Mouse (Mus musculus): ENCODE results near the gene Slc22a16. TPM values are rescaled to one million over a fixed set of nuclear protein-coding genes. Genes with fewer than 3 reads are reported as not detected.
"Not testable (repeated sequence)": the region's sequence is repeated elsewhere in the genome, so short reads cannot be mapped to it uniquely, and the experiment has no call there.

Slc22a16 gene
- polyA plus RNA-seq, 1 experiment from 2014 or later, result not detected

DNA sequence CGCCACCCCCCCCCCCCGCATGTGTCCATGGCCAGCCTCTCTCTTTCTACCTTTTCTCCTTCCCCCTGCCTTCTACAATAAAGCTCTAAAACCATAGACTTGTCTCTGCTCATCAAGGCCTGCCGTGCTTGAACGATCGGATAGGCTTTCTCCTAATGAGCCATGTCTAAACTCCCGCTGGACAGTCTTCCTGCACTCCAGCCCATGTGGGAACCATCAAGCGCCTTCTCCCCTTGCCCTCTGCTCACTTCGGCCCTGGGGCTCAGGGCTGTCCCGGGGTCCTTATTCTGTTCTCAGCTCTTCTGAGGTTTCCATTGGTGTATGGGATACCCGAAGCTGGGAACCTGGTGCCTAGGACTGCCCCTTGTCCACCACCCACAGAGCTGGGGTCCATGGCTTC lies 41.5 kb upstream of the Slc22a16 start:
- Histone ChIP-seq H3K9ac (replicated peaks; ENCODE audit: low read depth, low read length) (no peak overlapping the region), H3K36me3 (ENCODE audit: control insufficient read depth, insufficient read depth) (no peaks in the 10 kb centered on the region), H3K4me2 (ENCODE audit: low read length) (no peak overlapping the region), H3K27me3 (replicated peaks; ENCODE audit: control insufficient read depth, insufficient read depth, low read length) (no peaks in the 10 kb centered on the region), H3K27ac (ENCODE audit: low read length) (no peak overlapping the region), H3K4me3 (replicated peaks; ENCODE audit: low read length) (no peak overlapping the region), H3K4me1 (replicated peaks; ENCODE audit: control insufficient read depth, insufficient read depth, low read length) (no peaks in the 10 kb centered on the region), H3K9me3 (ENCODE audit: control insufficient read depth, low read length) (no peaks in the 10 kb centered on the region)
- WGBS, result 57% methylated on average over 8 of the region's 10 CpGs
- no peak for ATAC-seq

DNA sequence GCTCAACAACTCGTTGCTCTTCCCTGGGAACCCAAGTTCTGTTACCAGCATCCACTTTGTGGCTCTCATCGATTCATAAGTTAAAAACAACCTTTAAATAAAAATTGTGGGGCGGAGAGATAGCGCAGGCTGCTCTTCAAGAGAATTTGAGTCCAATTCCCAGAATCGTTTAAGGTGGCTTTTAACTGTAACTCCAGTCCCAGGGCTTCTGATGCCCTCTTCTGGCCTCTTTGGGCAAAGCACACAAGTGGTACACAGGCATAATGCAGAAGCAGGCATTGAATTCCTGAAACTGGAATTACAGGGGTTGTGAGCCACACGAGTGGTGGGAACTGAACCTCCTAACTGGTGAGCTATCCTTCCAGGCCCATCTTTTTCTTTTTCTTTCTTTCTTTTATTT lies 40.5 kb upstream of the Slc22a16 start:
- Histone ChIP-seq H3K4me1 (replicated peaks; ENCODE audit: control insufficient read depth, insufficient read depth, low read length) (no peaks in the 10 kb centered on the region), H3K27ac (ENCODE audit: low read length) (no peak overlapping the region), H3K4me2 (ENCODE audit: low read length) (no peak overlapping the region), H3K27me3 (replicated peaks; ENCODE audit: control insufficient read depth, insufficient read depth, low read length) (no peaks in the 10 kb centered on the region), H3K9ac (replicated peaks; ENCODE audit: low read depth, low read length) (no peak overlapping the region), H3K4me3 (replicated peaks; ENCODE audit: low read length) (no peak overlapping the region), H3K9me3 (ENCODE audit: control insufficient read depth, low read length) (no peaks in the 10 kb centered on the region), H3K36me3 (ENCODE audit: control insufficient read depth, insufficient read depth) (no peaks in the 10 kb centered on the region)
- 58% methylated on average over 6 of the region's 6 CpGs for WGBS
- ATAC-seq, result no peak

GRCm38 (mm10) chr10:40530661-40531060 lies 39.5 kb upstream of the Slc22a16 start:
- Histone ChIP-seq H3K9me3 (ENCODE audit: control insufficient read depth, low read length) (no peaks in the 10 kb centered on the region), H3K27ac (ENCODE audit: low read length) (no peak overlapping the region), H3K4me2 (ENCODE audit: low read length) (no peak overlapping the region), H3K4me3 (replicated peaks; ENCODE audit: low read length) (no peak overlapping the region), H3K9ac (replicated peaks; ENCODE audit: low read depth, low read length) (no peak overlapping the region), H3K27me3 (replicated peaks; ENCODE audit: control insufficient read depth, insufficient read depth, low read length) (no peaks in the 10 kb centered on the region), H3K4me1 (replicated peaks; ENCODE audit: control insufficient read depth, insufficient read depth, low read length) (no peaks in the 10 kb centered on the region), H3K36me3 (ENCODE audit: control insufficient read depth, insufficient read depth) (no peaks in the 10 kb centered on the region)
- 38% methylated on average over 3 of the region's 3 CpGs for WGBS
- no peak for ATAC-seq

GRCm38 (mm10) chr10:40532586-40532985 lies 37.5 kb upstream of the Slc22a16 start:
- not testable (repeated sequence) for H3K4me3 ChIP-seq (replicated peaks; ENCODE audit: low read length); H3K27me3 ChIP-seq (replicated peaks; ENCODE audit: control insufficient read depth, insufficient read depth, low read length); H3K9me3 ChIP-seq (ENCODE audit: control insufficient read depth, low read length); H3K27ac ChIP-seq (ENCODE audit: low read length); H3K4me1 ChIP-seq (replicated peaks; ENCODE audit: control insufficient read depth, insufficient read depth, low read length); H3K9ac ChIP-seq (replicated peaks; ENCODE audit: low read depth, low read length); ATAC-seq; H3K4me2 ChIP-seq (ENCODE audit: low read length); H3K36me3 ChIP-seq (ENCODE audit: control insufficient read depth, insufficient read depth)
- 92% methylated on average over 4 of the region's 4 CpGs for WGBS

- Histone ChIP-seq H3K4me2 (ENCODE audit: low read length) (no peak overlapping the region), H3K9me3 (ENCODE audit: control insufficient read depth, low read length) (no peaks in the 10 kb centered on the region), H3K4me3 (replicated peaks; ENCODE audit: low read length) (no peak overlapping the region), H3K4me1 (replicated peaks; ENCODE audit: control insufficient read depth, insufficient read depth, low read length) (no peaks in the 10 kb centered on the region), H3K27ac (ENCODE audit: low read length) (no peak overlapping the region), H3K27me3 (replicated peaks; ENCODE audit: control insufficient read depth, insufficient read depth, low read length) (no peaks in the 10 kb centered on the region), H3K9ac (replicated peaks; ENCODE audit: low read depth, low read length) (no peak overlapping the region), H3K36me3 (ENCODE audit: control insufficient read depth, insufficient read depth) (no peaks in the 10 kb centered on the region)
- ATAC-seq, result no peak
- WGBS, result 86% methylated on average over 6 of the region's 6 CpGs
Observed at GRCm38 (mm10) chr10:40541351-40541750, 28.8 kb upstream of the Slc22a16 start.

DNA sequence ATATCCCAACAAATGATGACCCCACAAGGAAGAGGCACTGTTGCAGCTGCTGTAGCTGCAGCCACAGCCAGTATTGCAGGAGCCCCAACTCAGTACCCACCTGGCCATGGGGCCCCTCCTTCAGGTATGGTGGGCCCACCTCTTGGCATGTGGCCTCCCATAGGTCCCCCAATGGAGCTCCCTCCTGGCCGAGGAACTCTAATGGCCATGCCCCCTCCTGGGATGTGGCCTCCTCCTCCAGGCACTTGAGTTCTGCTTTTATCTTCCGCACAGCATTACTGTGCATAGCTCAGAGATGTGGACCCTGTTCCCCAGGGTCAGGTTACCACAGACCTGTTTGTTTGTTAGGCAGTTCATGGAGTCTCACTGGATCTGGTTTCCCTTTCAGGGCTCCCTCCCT lies 20.8 kb upstream of the Slc22a16 start:
- Histone ChIP-seq H3K36me3 (ENCODE audit: control insufficient read depth, insufficient read depth) (no peaks in the 10 kb centered on the region), H3K27ac (ENCODE audit: low read length) (no peak overlapping the region), H3K9me3 (ENCODE audit: control insufficient read depth, low read length) (no peaks in the 10 kb centered on the region), H3K27me3 (replicated peaks; ENCODE audit: control insufficient read depth, insufficient read depth, low read length) (no peaks in the 10 kb centered on the region), H3K4me1 (replicated peaks; ENCODE audit: control insufficient read depth, insufficient read depth, low read length) (no peaks in the 10 kb centered on the region), H3K4me2 (ENCODE audit: low read length) (no peak overlapping the region), H3K4me3 (replicated peaks; ENCODE audit: low read length) (no peak overlapping the region), H3K9ac (replicated peaks; ENCODE audit: low read depth, low read length) (no peak overlapping the region)
- WGBS, result 82% methylated on average over 2 of the region's 2 CpGs
- no peak for ATAC-seq

- H3K4me2 ChIP-seq (ENCODE audit: low read length), result no peak overlapping the region
- H3K9ac ChIP-seq (replicated peaks; ENCODE audit: low read depth, low read length), result no peak overlapping the region
- no peaks in the 10 kb centered on the region for H3K27me3 ChIP-seq (replicated peaks; ENCODE audit: control insufficient read depth, insufficient read depth, low read length)
- ATAC-seq, result no peak
- H3K9me3 ChIP-seq (ENCODE audit: control insufficient read depth, low read length), result no peaks in the 10 kb centered on the region
- 70% methylated on average over 2 of the region's 2 CpGs for WGBS
- H3K36me3 ChIP-seq (ENCODE audit: control insufficient read depth, insufficient read depth), result no peaks in the 10 kb centered on the region
- H3K4me1 ChIP-seq (replicated peaks; ENCODE audit: control insufficient read depth, insufficient read depth, low read length), result no peaks in the 10 kb centered on the region
- no peak overlapping the region for H3K4me3 ChIP-seq (replicated peaks; ENCODE audit: low read length)
- H3K27ac ChIP-seq (ENCODE audit: low read length), result no peak overlapping the region
Observed at GRCm38 (mm10) chr10:40551801-40552200, 18.3 kb upstream of the Slc22a16 start.

- 98% methylated on average over 6 of the region's 6 CpGs for WGBS
Observed at GRCm38 (mm10) chr10:40565695-40566094, 4.4 kb upstream of the Slc22a16 start.

DNA sequence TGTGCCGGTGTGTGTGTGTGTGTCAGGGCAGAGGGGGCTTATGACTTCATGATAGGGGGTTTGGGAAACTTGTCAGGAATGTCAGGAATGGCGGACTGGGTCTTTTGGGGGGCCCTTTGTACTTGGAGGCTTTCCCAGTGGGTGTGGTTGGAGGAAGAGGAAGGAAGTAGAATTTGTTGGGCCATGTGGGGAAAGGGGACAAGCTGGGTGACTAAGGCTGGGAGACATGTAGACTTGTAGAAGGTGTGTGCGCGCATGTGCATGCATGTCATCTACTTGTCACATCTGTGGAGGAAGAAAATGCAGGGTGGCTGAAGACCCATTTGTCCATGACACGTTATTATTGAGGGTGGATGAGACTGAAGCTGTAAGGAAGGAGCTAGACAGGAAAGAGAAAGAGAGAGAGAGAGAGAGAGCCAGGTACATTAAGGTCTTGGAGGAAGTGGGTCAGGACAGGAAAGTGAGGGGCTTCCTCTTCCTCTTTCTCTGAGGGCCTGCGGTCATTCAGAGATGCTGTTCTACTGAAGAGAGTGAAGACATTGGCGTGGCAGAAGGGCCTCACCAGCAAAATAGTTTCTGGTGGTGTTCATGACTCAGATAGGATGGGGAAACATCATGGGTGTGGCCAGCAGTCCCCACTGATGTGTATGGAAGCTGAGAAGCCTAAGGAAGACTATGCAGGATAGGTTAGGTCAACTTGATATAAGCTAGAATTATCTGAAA lies 5.9 kb downstream of the Slc22a16 start:
- no peaks in the 10 kb centered on the region for H3K4me1 ChIP-seq (replicated peaks; ENCODE audit: control insufficient read depth, insufficient read depth, low read length)
- no peaks in the 10 kb centered on the region for H3K36me3 ChIP-seq (ENCODE audit: control insufficient read depth, insufficient read depth)
- ATAC-seq, result no peak
- no peak overlapping the region for H3K4me3 ChIP-seq (replicated peaks; ENCODE audit: low read length)
- no peak overlapping the region for H3K9ac ChIP-seq (replicated peaks; ENCODE audit: low read depth, low read length)
- H3K27ac ChIP-seq (ENCODE audit: low read length), result no peak overlapping the region
- H3K27me3 ChIP-seq (replicated peaks; ENCODE audit: control insufficient read depth, insufficient read depth, low read length), result no peaks in the 10 kb centered on the region
- no peaks in the 10 kb centered on the region for H3K9me3 ChIP-seq (ENCODE audit: control insufficient read depth, low read length)
- no peak overlapping the region for H3K4me2 ChIP-seq (ENCODE audit: low read length)
- 91% methylated on average over 7 of the region's 7 CpGs for WGBS

More at GRCm38 (mm10) chr10:40565695-40566094, 4.4 kb upstream of the Slc22a16 start:
- H3K4me2 ChIP-seq (ENCODE audit: low read length); H3K27ac ChIP-seq (ENCODE audit: low read length); ATAC-seq; H3K9ac ChIP-seq (replicated peaks; ENCODE audit: low read depth, low read length); H3K4me3 ChIP-seq (replicated peaks; ENCODE audit: low read length); H3K27me3 ChIP-seq (replicated peaks; ENCODE audit: control insufficient read depth, insufficient read depth, low read length); H3K9me3 ChIP-seq (ENCODE audit: control insufficient read depth, low read length); H3K36me3 ChIP-seq (ENCODE audit: control insufficient read depth, insufficient read depth); H3K4me1 ChIP-seq (replicated peaks; ENCODE audit: control insufficient read depth, insufficient read depth, low read length): not testable (repeated sequence)

Data from forebrain, embryonic 16.5 days (tissue).